Mouse (Mus musculus): ENCODE results near the gene Nfatc2ip.

GRCm38 (mm10) chr7:126377278-126378158 is 19.0 kb downstream of the Nfatc2ip start, which contains the start of gene Spns1:
- TF ChIP-seq POLR2A (IDR thresholded peaks at IDR 0.05; ENCODE audit: borderline replicate concordance, insufficient read depth, low read length) (peak; percentile 81), CTCF (IDR thresholded peaks at IDR 0.05; ENCODE audit: borderline replicate concordance, insufficient read depth, low read depth, low read length) (peak; percentile 77)

Data from cerebellum, adult 2 months (tissue).